Mouse (Mus musculus) kidney, postnatal 10 days (tissue): ENCODE data around the gene Pxylp1.
A peak's percentile ranks its signal among the peaks of the same experiment; 100 is the strongest.
"Not testable (repeated sequence)": the region's sequence is repeated elsewhere in the genome, so short reads cannot be mapped to it uniquely, and the experiment has no call there.

Experiments used
- DNase-seq: peaks from one replicate; pipeline ENCODE4 v3.0.0; 2021; ENCODE audit warnings: mixed read lengths

The Pxylp1 gene

GRCm38 (mm10) chr9:96892546-96892945 is at the start of gene Pxylp1:
Gene Pxylp1 (minus strand): TSS chr9:96892669.
- no peak for DNase-seq

GRCm38 (mm10) chr9:96938887-96939286 is 46.4 kb upstream of the Pxylp1 start:
- DNase-seq, result no peak

DNA sequence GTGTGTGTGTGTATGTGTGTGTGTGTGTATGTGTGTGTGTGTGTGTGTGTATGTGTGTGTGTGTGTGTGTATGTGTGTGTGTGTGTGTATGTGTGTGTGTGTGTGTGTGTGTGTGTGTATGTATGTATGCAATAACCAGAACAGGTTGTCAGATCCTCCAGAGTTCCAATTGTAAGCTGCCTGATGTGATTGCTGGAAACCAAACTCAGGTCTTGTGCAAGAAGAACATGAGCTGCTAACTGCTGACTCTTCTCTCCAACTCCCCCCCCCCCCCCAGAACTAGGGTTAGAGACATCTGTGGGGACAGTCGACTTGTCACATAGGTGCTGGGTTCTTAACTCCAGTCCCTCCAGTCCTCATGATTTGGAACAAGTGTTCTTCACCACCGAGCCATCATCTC is 44.0 kb upstream of the Pxylp1 start:
- not testable (repeated sequence) for DNase-seq

- DNase-seq, result no peak
Measured at GRCm38 (mm10) chr9:96935556-96936300, 43.3 kb upstream of the Pxylp1 start.

- no peak for DNase-seq
Measured at GRCm38 (mm10) chr9:96934816-96935215, 42.3 kb upstream of the Pxylp1 start.

DNA sequence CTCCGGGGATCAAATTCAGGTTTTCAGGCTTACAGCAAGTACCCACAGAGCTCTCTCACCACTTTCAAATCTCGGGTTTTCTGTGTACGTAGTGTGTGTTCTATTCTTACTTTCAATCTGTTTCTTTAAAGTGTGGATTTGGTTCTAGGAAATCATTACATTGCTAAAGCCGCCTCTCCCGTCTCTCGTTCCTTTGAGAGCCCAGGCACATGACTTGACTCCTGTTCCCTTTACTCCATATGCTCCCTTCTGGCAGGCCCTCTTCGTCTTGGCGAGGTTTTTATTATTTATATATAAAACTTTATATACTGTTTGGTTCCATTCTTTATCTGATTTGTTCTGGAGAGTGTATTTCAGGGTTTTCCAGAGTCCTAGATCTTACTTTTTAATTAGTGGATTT is 40.3 kb upstream of the Pxylp1 start:
- no peak for DNase-seq

- DNase-seq, result no peak
Measured at GRCm38 (mm10) chr9:96923577-96924316, 31.3 kb upstream of the Pxylp1 start.

- no peak for DNase-seq
Measured at GRCm38 (mm10) chr9:96923119-96923518, 30.6 kb upstream of the Pxylp1 start.

GRCm38 (mm10) chr9:96916620-96917538 is 24.4 kb upstream of the Pxylp1 start:
- DNase-seq, result peak; percentile 95

DNA sequence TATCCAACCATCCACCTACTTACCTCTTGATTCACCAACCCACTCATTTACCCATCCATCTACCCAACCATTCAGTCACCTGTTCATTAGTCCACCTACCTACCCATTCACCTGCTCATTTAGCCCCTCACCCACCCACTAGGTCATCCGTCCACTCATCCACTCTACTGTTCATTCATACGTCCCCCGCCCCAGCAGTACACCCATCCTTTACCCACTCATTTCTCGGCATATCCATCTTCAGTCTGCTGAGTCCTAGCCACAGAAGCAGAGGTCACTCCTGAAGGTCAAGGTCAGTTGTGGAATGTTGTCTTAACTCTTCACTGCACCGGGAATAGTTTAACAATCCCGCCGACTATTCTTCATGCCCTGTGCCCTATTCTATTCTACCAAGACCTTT is 23.6 kb upstream of the Pxylp1 start:
- DNase-seq, result peak; percentile 10

DNA sequence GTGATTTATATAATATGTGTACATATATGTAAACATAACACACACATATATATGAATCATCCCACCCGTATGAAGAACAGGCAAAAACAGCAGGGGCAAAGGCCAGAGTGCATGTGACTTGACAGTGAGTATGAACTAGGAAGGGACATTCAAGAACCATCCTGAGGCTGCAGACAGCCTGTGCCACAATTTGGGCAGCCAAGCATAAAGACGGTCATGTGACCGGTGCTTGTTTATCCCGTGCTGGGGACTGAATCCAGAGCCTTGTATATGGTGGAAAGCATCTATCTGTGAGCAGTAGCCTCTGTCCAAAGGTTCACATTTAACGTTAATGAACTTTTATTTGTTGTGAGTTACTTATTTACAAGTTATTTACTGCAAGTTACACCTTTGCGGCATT is 22.4 kb upstream of the Pxylp1 start:
- DNase-seq, result peak; percentile 41

DNA sequence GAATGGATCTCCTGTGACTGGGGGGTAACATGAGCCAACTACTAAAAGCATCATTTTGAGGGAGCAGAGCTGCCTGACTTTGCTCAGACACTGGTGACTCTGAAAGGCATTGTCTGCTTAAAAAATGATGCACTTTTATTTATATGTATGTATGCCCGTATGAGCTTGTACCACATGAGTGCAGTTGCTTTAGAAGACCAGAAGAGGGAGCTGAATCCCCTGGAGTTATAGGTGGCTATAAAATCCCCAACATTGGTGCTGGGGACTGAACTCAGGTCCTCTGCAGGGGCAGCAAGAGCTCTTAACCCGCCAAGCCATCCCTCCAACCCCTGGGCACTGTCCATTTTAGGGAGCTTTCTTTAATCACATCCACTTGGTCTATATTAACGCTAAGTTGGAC is 21.5 kb upstream of the Pxylp1 start:
- DNase-seq, result no peak

DNA sequence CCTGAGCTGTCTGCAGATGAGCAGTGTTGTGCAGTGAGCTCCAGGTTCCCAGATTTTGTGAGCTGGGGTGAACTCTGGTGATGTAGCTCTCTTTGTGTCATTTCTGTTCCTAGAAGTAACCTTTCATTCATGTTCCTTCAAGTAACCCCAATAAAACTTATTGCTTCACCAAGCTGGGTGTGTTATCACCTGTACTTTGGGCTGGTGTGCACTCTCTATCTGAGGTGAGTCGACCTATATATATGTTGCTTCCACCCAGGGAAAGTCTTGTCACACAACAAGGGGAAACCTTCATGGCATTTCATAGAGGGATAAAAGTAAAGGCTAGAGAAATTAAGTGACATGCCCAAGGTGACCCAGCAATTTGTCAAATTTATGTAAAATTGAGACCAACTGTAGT is 17.0 kb upstream of the Pxylp1 start:
- DNase-seq, result no peak

DNA sequence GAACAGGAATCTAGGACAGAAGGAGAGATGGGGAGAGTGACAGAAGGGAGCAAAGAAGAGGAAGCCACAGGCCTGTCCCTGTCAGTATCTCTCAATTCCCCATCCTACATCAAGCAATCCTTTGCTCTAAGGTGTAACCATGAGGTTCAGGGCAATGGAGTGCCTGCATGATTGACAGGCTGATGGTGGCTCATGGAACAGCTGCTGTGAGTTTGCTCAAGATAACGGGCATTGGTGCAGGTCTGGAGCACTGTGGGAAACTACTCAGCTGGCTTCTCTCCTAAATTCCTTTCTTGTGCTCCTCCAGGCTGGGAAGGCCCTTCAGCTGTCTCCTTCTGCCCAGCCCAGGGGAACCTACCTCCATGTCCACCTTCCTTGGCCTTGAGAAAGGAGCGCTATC is 16.3 kb upstream of the Pxylp1 start:
- no peak for DNase-seq

- no peak for DNase-seq
Measured at GRCm38 (mm10) chr9:96904360-96905355, 12.2 kb upstream of the Pxylp1 start.

- no peak for DNase-seq
Measured at GRCm38 (mm10) chr9:96899717-96900116, 7.2 kb upstream of the Pxylp1 start.

- no peak for DNase-seq
Measured at GRCm38 (mm10) chr9:96899004-96899403, 6.5 kb upstream of the Pxylp1 start.

- no peak for DNase-seq
Measured at GRCm38 (mm10) chr9:96896690-96897089, 4.2 kb upstream of the Pxylp1 start.

DNA sequence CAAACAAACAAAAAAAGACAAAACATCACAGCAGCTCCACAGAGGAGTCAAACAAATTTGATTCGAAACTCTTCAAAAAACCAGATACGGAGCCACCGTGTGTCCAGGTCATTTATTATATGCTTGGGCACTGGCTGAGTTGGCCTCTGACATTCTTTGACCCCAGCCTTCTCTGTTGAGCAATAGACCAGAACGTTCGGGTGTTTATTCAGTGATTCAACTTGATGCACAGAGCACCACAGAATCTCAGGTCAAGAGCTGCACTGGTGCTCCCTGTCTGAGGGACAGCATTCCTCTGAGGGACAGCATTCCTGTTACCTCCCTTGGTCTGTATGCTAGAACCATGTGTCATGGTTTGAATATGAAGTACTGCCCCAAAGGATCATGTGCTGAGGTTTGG is 1.1 kb upstream of the Pxylp1 start:
- peak; percentile 32 for DNase-seq

- no peak for DNase-seq
Measured at GRCm38 (mm10) chr9:96891341-96892330, 833 bp downstream of the Pxylp1 start.

DNA sequence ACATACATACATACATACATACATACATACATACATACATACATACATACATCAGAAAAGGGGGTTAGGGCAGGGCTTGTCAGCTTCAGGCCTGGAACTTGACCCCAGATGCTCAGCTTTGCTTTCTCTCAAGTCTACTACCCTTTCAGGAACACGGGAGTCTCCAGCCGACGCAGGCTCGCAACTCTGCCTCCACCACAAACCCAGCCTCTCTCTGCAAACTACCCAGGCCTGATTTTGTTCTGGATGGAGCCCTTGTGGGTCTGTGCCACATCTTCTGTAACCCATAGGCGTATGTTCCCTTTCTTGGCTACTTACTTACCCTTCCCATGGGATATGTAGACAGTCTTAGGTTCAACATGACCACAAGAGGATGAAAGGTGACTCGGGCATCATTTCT is 1.7 kb downstream of the Pxylp1 start:
- DNase-seq, result no peak
